Mouse (Mus musculus) C2C12 (cell line): Measurements from ENCODE around the gene Glipr2. TPM values are rescaled to one million over a fixed set of nuclear protein-coding genes. Genes with fewer than 3 reads are reported as not detected.

Experiments used
- H3K27me3 ChIP-seq: one replicate; pipeline ENCODE4 v1.6.1; 2011; ENCODE audit not compliant: control insufficient read depth, insufficient read depth, insufficient read length
- H3K36me3 ChIP-seq: one replicate; pipeline ENCODE4 v1.6.1; 2011; ENCODE audit not compliant: control insufficient read depth, insufficient read depth
- H3K4me3 ChIP-seq: one replicate; pipeline ENCODE4 v1.5.1; 2011; ENCODE audit warnings: mild to moderate bottlenecking, control low read depth; ENCODE audit not compliant: poor library complexity, insufficient read depth, severe bottlenecking
- H3K79me2 ChIP-seq: one replicate; pipeline ENCODE4 v1.6.1; 2011; ENCODE audit not compliant: control insufficient read depth, insufficient read depth
- H3K79me3 ChIP-seq: one replicate; pipeline ENCODE4 v1.6.1; 2011; ENCODE audit warnings: low read depth, control low read depth
- H3ac ChIP-seq: one replicate; pipeline ENCODE3; 2011; ENCODE audit warnings: low read depth; ENCODE audit not compliant: control insufficient read depth, insufficient read length
- CEBPB ChIP-seq: IDR thresholded peaks from one replicate; pipeline ENCODE4 v1.6.1; 2011; ENCODE audit warnings: low read depth, mild to moderate bottlenecking, control low read depth, moderate library complexity
- CTCF ChIP-seq: IDR thresholded peaks from one replicate; pipeline ENCODE4 v1.5.1; 2011; ENCODE audit not compliant: control insufficient read depth, insufficient read depth, insufficient read length
- FOSL1 ChIP-seq: IDR thresholded peaks from one replicate; pipeline ENCODE4 v1.8.0; 2011; ENCODE audit warnings: mild to moderate bottlenecking, low read length; ENCODE audit not compliant: poor library complexity, insufficient read depth, severe bottlenecking
- MAX ChIP-seq: IDR thresholded peaks from one replicate; pipeline ENCODE4 v1.6.1; 2011; ENCODE audit warnings: mild to moderate bottlenecking, control low read depth
- MYOD1 ChIP-seq: IDR thresholded peaks from one replicate; pipeline ENCODE4 v1.6.1; 2011; ENCODE audit warnings: low read depth; ENCODE audit not compliant: control insufficient read depth, insufficient read length
- MYOG ChIP-seq: IDR thresholded peaks from one replicate; pipeline ENCODE4 v1.6.1; 2011; ENCODE audit not compliant: control insufficient read depth, insufficient read length; ENCODE audit errors: extremely low read depth
- USF1 ChIP-seq: IDR thresholded peaks from one replicate; pipeline ENCODE4 v1.6.1; 2011; ENCODE audit warnings: low read depth, mild to moderate bottlenecking, control low read depth, moderate library complexity
- polyA plus RNA-seq: library from polyadenylated mRNA; unstranded; fragments of >200 nt; fragmentation: generic; extraction: Trizol; gene quantifications from one replicate; pipeline ENCODE4 v1.2.1, GENCODE M21; 2012; ENCODE audit warnings: missing spikeins

Glipr2 gene
- polyA plus RNA-seq, 1 experiment: 101 TPM

DNA sequence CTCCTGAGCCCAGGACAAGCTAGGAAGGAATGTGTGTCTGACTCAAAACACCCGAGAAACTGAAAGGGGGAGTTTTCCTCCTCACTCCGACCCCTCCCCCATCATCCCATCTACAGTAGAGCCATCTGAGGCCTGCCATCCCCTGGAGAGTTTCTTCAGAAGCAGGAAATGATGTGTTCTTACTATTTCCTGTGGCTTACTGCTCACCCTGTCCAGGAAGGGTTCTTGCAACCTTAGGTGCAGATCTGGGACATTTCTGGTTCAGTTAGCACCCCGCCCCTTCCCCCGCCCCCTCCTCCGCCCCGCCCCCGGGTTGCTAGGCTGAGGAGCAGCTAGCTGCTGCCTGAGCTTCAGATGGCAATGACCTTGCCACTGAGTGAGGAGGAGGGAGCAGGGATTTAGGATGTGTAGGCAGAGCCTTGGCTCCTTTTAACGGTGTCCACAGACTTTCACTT is 15.0 kb downstream of the Glipr2 start:
- Histone ChIP-seq H3K79me3 (peaks cover 8% of the 10 kb centered on the region), H3K4me3 (no peak overlapping the region), H3ac (peak overlapping the region; percentile 1), H3K27me3 (no peaks in the 10 kb centered on the region), H3K36me3 (peaks cover 30% of the 10 kb centered on the region), H3K79me2 (peaks cover 38% of the 10 kb centered on the region)
- TF ChIP-seq MAX: no peak
- TF ChIP-seq FOSL1: no peak
- TF ChIP-seq USF1: no peak
- no peak for TF ChIP-seq MYOD1
- TF ChIP-seq CTCF: no peak
- TF ChIP-seq MYOG: no peak
- no peak for TF ChIP-seq CEBPB

DNA sequence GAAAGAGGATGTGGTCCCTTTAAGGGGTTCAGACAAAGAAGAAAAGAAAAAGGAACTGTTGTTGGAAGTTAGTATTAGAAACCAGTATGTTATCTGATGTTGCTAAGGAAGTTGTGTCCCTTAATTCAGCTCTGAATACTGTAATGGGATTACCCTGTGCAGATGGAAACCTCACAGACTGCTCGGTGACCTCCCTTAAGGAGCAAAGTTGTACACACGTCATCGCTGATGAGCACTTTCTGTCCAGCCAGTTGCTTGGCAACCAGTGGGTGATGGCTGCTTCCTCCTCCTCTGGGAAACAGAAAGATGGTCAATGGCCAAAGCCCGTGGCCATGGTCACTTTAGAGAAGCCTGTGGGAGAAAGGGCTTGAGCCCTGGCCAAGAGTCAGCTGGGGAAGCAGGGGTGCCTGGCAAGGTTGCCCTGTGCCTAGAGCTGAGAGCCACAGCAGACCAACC is 16.4 kb downstream of the Glipr2 start:
- H3K27me3 ChIP-seq: no peaks in the 10 kb centered on the region
- H3ac ChIP-seq: no peak overlapping the region
- peaks cover 1% of the 10 kb centered on the region for H3K79me3 ChIP-seq
- no peak overlapping the region for H3K4me3 ChIP-seq
- peaks cover 41% of the 10 kb centered on the region for H3K36me3 ChIP-seq
- TF ChIP-seq MYOD1 (no peak), USF1 (no peak), MAX (no peak), MYOG (no peak), CEBPB (no peak), FOSL1 (no peak), CTCF (no peak)
- H3K79me2 ChIP-seq: peaks cover 29% of the 10 kb centered on the region

DNA sequence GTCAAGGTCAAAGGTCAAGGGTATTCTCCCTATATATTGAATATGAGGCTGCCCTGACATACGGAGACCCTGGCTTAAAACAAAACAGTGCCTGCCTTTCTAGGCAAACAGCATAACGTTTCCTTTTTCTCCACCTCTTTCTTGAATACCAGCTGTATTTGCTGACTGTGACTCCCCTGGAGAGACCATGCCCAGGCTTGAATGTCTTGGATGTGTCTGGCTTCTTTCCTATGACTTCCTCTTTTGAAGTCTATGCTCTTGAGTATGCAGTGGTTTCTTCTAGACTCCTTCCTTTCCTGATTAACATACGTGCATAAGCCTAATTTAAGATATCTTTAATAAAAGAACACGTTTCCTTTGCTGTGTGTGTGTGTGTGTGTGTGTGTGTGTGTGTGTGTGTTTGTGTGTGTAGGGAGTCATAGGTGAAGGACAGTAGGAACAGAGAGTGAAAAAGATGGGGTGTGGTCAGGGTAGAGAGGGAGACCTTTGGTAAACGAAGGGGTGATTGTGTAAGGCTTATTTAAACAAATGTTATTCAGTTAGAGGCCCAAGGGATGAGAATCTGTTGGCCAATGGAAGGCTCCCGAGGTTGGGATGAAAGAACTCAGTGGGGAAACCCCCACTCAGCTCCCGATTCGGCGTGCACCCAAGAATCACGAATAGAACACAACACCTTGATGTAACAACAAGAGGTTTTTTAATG is 17.9 kb downstream of the Glipr2 start:
- Histone ChIP-seq H3K79me3 (no peaks in the 10 kb centered on the region), H3K36me3 (peaks cover 51% of the 10 kb centered on the region), H3K4me3 (no peak overlapping the region), H3K79me2 (peaks cover 22% of the 10 kb centered on the region), H3K27me3 (no peaks in the 10 kb centered on the region), H3ac (no peak overlapping the region)
- TF ChIP-seq MYOG (no peak), CEBPB (no peak), CTCF (no peak), USF1 (no peak), MAX (no peak), FOSL1 (no peak), MYOD1 (no peak)

DNA sequence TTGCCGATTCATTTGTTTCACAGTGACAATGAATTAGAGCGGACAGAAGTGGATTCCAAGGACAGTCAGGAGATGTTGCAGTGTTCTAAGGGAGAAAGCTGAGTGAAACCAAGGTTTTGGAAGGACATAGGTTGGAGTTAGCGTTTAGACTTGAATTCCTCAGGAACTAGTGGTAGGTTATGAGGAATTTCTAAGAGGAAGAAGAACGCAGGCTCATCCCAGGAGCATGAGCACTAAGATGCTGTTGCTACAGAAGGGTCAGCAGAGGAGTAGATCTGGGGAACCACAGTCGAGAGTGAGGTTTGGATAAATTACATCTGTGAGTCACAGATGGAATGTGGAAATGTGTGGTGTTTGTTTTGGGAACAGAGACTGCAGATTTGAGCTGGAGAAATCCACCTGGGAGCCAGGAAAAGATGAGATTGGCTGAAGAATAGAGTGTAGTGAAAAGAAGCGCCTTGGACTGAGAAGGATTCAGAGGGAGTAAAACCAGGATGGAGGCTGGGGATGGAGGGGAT is 19.1 kb downstream of the Glipr2 start:
- H3K27me3 ChIP-seq: no peaks in the 10 kb centered on the region
- no peak overlapping the region for H3ac ChIP-seq
- no peaks in the 10 kb centered on the region for H3K79me3 ChIP-seq
- no peak overlapping the region for H3K4me3 ChIP-seq
- peak; percentile 11 for TF ChIP-seq CEBPB
- no peak for TF ChIP-seq MYOD1
- H3K36me3 ChIP-seq: peaks cover 45% of the 10 kb centered on the region
- H3K79me2 ChIP-seq: peaks cover 14% of the 10 kb centered on the region

DNA sequence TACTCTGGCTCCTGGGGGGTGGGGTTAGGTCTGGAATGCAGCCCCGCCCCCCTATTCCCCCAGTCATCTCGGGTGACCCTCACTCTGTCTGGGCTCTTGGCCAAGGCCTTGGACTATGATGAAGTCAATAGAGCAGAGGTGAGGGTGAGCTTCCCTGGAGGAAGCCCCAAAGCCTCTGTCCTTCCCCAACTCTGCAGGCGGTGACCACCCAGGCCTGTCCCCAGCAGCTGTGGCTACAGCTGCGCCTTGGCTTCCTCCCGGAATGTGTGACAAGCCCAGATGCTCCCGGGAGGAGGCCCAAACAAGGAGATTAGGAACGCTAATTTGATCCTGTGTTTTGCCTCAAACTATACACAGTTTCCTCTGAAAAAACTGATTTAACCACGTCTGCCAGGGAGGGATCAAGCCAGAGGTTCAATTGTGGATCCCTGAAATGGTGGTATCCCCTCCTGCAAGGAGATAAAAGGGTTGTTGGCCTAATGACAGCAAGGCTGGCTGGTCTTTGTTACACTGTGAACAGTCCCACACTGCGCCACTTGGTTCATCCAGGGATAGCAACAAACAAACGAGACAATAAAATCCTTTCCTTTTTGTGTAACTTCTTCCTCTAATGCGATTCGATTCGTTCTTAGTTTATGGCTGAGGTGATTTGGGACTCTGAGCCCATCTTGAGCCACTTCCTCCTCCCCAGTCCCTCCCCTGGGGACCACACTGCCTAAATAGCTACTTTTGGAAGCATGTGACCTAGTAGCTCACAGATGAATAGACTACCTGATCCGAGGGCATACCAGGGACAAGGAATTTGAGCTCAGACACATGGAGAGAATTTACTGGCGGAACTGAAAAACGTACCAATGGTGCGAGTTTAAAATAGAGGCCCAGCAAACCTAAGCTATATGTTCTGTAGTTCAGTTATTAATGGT is 21.6 kb downstream of the Glipr2 start:
- Histone ChIP-seq H3K79me3 (no peaks in the 10 kb centered on the region), H3ac (no peak overlapping the region), H3K27me3 (no peaks in the 10 kb centered on the region), H3K79me2 (peaks cover 5% of the 10 kb centered on the region), H3K4me3 (no peak overlapping the region), H3K36me3 (peaks cover 42% of the 10 kb centered on the region)
- peak; percentile 77 for TF ChIP-seq MYOD1
- TF ChIP-seq CTCF: no peak
- TF ChIP-seq CEBPB: no peak
- no peak for TF ChIP-seq MAX
- no peak for TF ChIP-seq FOSL1
- no peak for TF ChIP-seq MYOG
- no peak for TF ChIP-seq USF1

DNA sequence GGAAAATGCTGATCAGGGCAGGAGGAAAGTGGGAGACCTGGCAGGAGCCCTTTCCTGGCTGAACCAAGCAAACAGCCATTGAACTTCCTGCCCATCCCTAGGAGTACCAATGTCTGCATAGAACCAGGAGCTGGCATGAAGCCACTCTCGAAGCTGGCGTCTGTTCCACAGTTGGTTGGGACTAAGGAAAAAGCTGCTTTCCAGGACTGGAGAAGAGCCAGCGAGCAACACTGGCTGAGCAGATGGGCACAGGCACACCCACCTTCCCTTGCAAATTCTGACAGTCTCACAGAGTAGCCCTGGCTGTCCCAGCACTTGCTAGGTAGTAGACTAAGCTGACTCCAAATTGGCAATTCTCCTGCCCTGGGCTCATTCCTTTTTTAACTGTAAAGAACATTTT is 22.5 kb downstream of the Glipr2 start:
- Histone ChIP-seq H3ac (no peak overlapping the region), H3K27me3 (no peaks in the 10 kb centered on the region), H3K36me3 (peaks cover 32% of the 10 kb centered on the region), H3K4me3 (no peak overlapping the region), H3K79me3 (no peaks in the 10 kb centered on the region), H3K79me2 (no peaks in the 10 kb centered on the region)
- no peak for TF ChIP-seq CEBPB
- TF ChIP-seq MAX: no peak
- TF ChIP-seq FOSL1: no peak
